In the genomic region with DNA sequence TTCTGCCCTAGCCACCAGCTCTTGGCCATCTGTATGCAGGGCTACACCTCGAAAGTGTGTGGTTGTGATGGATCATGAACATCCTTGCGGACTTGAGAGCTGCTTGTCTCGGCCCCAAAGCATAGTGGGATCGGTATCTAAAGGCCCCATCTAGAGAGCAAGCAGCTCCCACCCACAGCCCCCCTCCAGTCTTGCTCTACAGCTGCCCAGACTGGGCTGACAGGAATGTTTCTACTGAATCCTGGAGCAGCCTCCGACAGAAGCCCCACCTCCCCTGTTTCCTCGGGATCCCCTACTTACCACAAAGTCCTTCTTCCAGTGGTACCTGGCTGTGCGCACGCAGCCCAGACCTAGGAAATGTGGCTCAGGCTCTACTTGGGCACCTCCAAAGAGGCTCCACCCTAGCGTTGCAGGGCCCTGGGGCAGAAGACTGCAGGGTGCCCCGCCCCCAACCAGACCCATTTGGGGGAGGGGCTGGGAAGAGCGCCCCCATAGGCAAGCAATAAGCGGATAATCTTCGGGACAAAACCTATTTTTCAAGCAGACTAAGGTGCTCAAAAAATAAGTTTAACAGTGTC, we compare ENCODE assay signal across 9 mouse cellular contexts. TPM values are rescaled to one million over a fixed set of nuclear protein-coding genes. Genes with fewer than 3 reads are reported as not detected.
DNase-seq lines count a peak whose midpoint lies in the region; ATAC-seq lines count a peak whose summit lies in the region.
"Had no signal": no experiment of that assay in that cellular context is flagged by ENCODE, and none has a peak within 500 bp of the region (broad histone marks: within the 10 kb centered on the region; RNA-seq: fewer than 3 reads in every experiment).

Sult5a1 (minus strand) TSS at position 428 of the 578 bp plus-strand sequence.

- no peak within 1 kb of the TSS for H3K9ac ChIP-seq in midbrain, embryonic 15.5 days
- no peak within 1 kb of the TSS for H3K9ac ChIP-seq in midbrain, embryonic 16.5 days (ENCODE audit: low read depth, low read length)
- no peak within 1 kb of the TSS for H3K9ac ChIP-seq in intestine, embryonic 15.5 days

- ATAC-seq in midbrain, embryonic 15.5 days (replicated peaks): no peak
- ATAC-seq in midbrain, embryonic 16.5 days: no peak
- ATAC-seq in intestine, embryonic 15.5 days: peak; percentile 57

- WGBS in midbrain, embryonic 15.5 days: 34% methylated on average over 13 of the region's 13 CpGs
- WGBS in midbrain, embryonic 16.5 days: 30% methylated on average over 13 of the region's 13 CpGs
- WGBS in intestine, embryonic 15.5 days: 23% methylated on average over 13 of the region's 13 CpGs

- no peak within 1 kb of the TSS for H3K27ac ChIP-seq in midbrain, embryonic 15.5 days
- no peak within 1 kb of the TSS for H3K27ac ChIP-seq in midbrain, embryonic 16.5 days (ENCODE audit: low read length)
- no peak within 1 kb of the TSS for H3K27ac ChIP-seq in intestine, embryonic 15.5 days

- H3K9me3 ChIP-seq in midbrain, embryonic 15.5 days: no peaks in the 10 kb centered on the region
- H3K9me3 ChIP-seq in midbrain, embryonic 16.5 days (replicated peaks; ENCODE audit: control insufficient read depth, low read length, poor library complexity, severe bottlenecking): no peaks in the 10 kb centered on the region
- H3K9me3 ChIP-seq in intestine, embryonic 15.5 days: no peaks in the 10 kb centered on the region

- DNase-seq in heart, adult 11 months: peak; percentile 87
- no peak for DNase-seq in heart, adult 8-10 months (ENCODE audit: low spot score)
- peak; percentile 21 for DNase-seq in retina, embryonic 14.5 days (ENCODE audit: low spot score)
- no peak for DNase-seq in adrenal gland, adult 18-20 months (ENCODE audit: low spot score in 2 of 2)
- DNase-seq in spleen, adult 18-20 months: no peak

- H3K4me1 ChIP-seq in midbrain, embryonic 15.5 days: no peaks in the 10 kb centered on the region
- H3K4me1 ChIP-seq in midbrain, embryonic 16.5 days (ENCODE audit: control insufficient read depth, insufficient read depth, low read length): no peaks in the 10 kb centered on the region
- peaks cover 23% of the 10 kb centered on the region for H3K4me1 ChIP-seq in intestine, embryonic 15.5 days (replicated peaks)

- no peaks in the 10 kb centered on the region for H3K27me3 ChIP-seq in midbrain, embryonic 15.5 days (replicated peaks)
- no peaks in the 10 kb centered on the region for H3K27me3 ChIP-seq in midbrain, embryonic 16.5 days (ENCODE audit: control insufficient read depth, insufficient read depth, low read depth, low read length)
- H3K27me3 ChIP-seq in intestine, embryonic 15.5 days (replicated peaks): no peaks in the 10 kb centered on the region

- H3K4me2 ChIP-seq in midbrain, embryonic 15.5 days: peak within 1 kb of the TSS; percentile 7; the same call in 1 of the 2 replicates
- H3K4me2 ChIP-seq in midbrain, embryonic 16.5 days (ENCODE audit: low read length): no peak within 1 kb of the TSS
- H3K4me2 ChIP-seq in intestine, embryonic 15.5 days (replicated peaks): peak within 1 kb of the TSS; percentile 51

- no peaks in the 10 kb centered on the region for H3K36me3 ChIP-seq in midbrain, embryonic 15.5 days (replicated peaks)
- no peaks in the 10 kb centered on the region for H3K36me3 ChIP-seq in midbrain, embryonic 16.5 days (ENCODE audit: control insufficient read depth, insufficient read depth, low read length)
- H3K36me3 ChIP-seq in intestine, embryonic 15.5 days: no peaks in the 10 kb centered on the region

- no peak within 1 kb of the TSS for H3K4me3 ChIP-seq in midbrain, embryonic 15.5 days
- H3K4me3 ChIP-seq in midbrain, embryonic 16.5 days (ENCODE audit: low read depth, low read length): no peak within 1 kb of the TSS
- H3K4me3 ChIP-seq in intestine, embryonic 15.5 days (replicated peaks): peak within 1 kb of the TSS; percentile 26

RNA-seq across cellular contexts. Expression of gene Sult5a1, which starts in this region (rescaled TPM):
- under 1 TPM; 0.34 to 0.87 (median 0.60) TPM for total RNA-seq in heart, adult 8-10 months (2022)
- polyA plus RNA-seq in midbrain, embryonic 15.5 days (2015; fragmentation: Nextera tagmentation; extraction: Ambion mirVana): 1.6 and 2.1 TPM in 2 replicates
- polyA plus RNA-seq in midbrain, embryonic 16.5 days (2015; fragmentation: Nextera tagmentation; extraction: Ambion mirVana): 0.40 and 0.42 TPM in 2 replicates
- polyA plus RNA-seq in intestine, embryonic 15.5 days (2015; fragmentation: Nextera tagmentation; extraction: Ambion mirVana): 12.1 and 12.3 TPM in 2 replicates
- 10 to 100 TPM in 1 of 2 experiments, 1 to 10 TPM in 1; 9.2 to 12.2 TPM for total RNA-seq in adrenal gland, adult 18-20 months (2021)
- total RNA-seq: hematopoietic stem cell, adult 5-6 weeks had no signal

Comparison
In these comparisons a context has a peak if more than half of its experiments do, and no peak if none do; other contexts are left out.
1. RNA of gene Sult5a1 (total RNA-seq): 9.2 to 12.2 TPM in adrenal gland, adult 18-20 months; 0.34 to 0.87 TPM in heart, adult 8-10 months; every median in the first group is over 4 times any median in the second.
2. DNase-seq: peak in heart, adult 11 months (single experiment) and retina, embryonic 14.5 days (single experiment); none in heart, adult 8-10 months (single experiment), adrenal gland, adult 18-20 months (0 of 2) and spleen, adult 18-20 months (0 of 2).